Mouse (Mus musculus): ENCODE measurements at regions not wholly inside any gene's neighbourhood (a gene's known extent, or its start where the extent isn't known, plus 50 kb on each side); places are given as distances from the start of the nearest gene placed in this dataset.

GRCm38 (mm10) chr6:52368734-52369412 is 55.6 kb downstream of the Evx1 start:
- DNase-seq (ENCODE audit: low spot score) = no peak

GRCm38 (mm10) chr6:52370806-52371360 is 57.6 kb downstream of the Evx1 start:
- no peak for DNase-seq (ENCODE audit: low spot score)

- no peak for DNase-seq (ENCODE audit: low spot score)
Measured at GRCm38 (mm10) chr6:52379146-52379545, 65.8 kb downstream of the Evx1 start.

- no peak for DNase-seq (ENCODE audit: low spot score)
Measured at GRCm38 (mm10) chr6:52379588-52379987, 66.3 kb downstream of the Evx1 start.

- DNase-seq (ENCODE audit: low spot score) = no peak
Measured at GRCm38 (mm10) chr6:52385044-52385443, 71.7 kb downstream of the Evx1 start.

GRCm38 (mm10) chr6:52401404-52401803 is 88.1 kb downstream of the Evx1 start:
- DNase-seq (ENCODE audit: low spot score) = no peak

GRCm38 (mm10) chr6:52409991-52410390 is 96.7 kb downstream of the Evx1 start:
- no peak for DNase-seq (ENCODE audit: low spot score)

GRCm38 (mm10) chr6:52410711-52411110 is 97.4 kb downstream of the Evx1 start:
- no peak for DNase-seq (ENCODE audit: low spot score)

- no peak for DNase-seq (ENCODE audit: low spot score)
Measured at GRCm38 (mm10) chr6:52411302-52411701, 98.0 kb downstream of the Evx1 start.

GRCm38 (mm10) chr6:52413639-52414038 is 100.3 kb downstream of the Evx1 start:
- DNase-seq (ENCODE audit: low spot score) = no peak

GRCm38 (mm10) chr6:52415341-52415946 is 102.1 kb downstream of the Evx1 start:
- no peak for DNase-seq (ENCODE audit: low spot score)

GRCm38 (mm10) chr6:52416491-52416890 is 103.2 kb downstream of the Evx1 start:
- DNase-seq (ENCODE audit: low spot score) = no peak

GRCm38 (mm10) chr6:52417439-52418124 is 104.3 kb downstream of the Evx1 start:
- DNase-seq (ENCODE audit: low spot score) = no peak

GRCm38 (mm10) chr6:52418451-52419170 is 105.3 kb downstream of the Evx1 start:
- DNase-seq (ENCODE audit: low spot score) = no peak

GRCm38 (mm10) chr6:52420276-52420970 is 107.1 kb downstream of the Evx1 start:
- no peak for DNase-seq (ENCODE audit: low spot score)

- no peak for DNase-seq (ENCODE audit: low spot score)
Measured at GRCm38 (mm10) chr6:52421771-52422170, 108.5 kb downstream of the Evx1 start.

- DNase-seq (ENCODE audit: low spot score) = no peak
Measured at GRCm38 (mm10) chr6:52422686-52423085, 109.4 kb downstream of the Evx1 start.

- DNase-seq (ENCODE audit: low spot score) = no peak
Measured at GRCm38 (mm10) chr6:52423581-52424107, 110.3 kb downstream of the Evx1 start.

- DNase-seq (ENCODE audit: low spot score) = no peak
Measured at GRCm38 (mm10) chr6:52424440-52424839, 111.1 kb downstream of the Evx1 start.

- DNase-seq (ENCODE audit: low spot score) = no peak
Measured at GRCm38 (mm10) chr6:52425082-52425481, 111.8 kb downstream of the Evx1 start.

GRCm38 (mm10) chr6:52428489-52429203 is 115.3 kb downstream of the Evx1 start:
- DNase-seq (ENCODE audit: low spot score) = no peak

All from testis, postnatal 14 days (tissue).